Mouse (Mus musculus): ENCODE data around the gene Olfr1272. TPM values are rescaled to one million over a fixed set of nuclear protein-coding genes. Genes with fewer than 3 reads are reported as not detected.

Olfr1272 gene
- not detected in 2 replicates for polyA plus RNA-seq (2021; fragmentation: Nextera tagmentation)
- long read RNA-seq, experiment 1 = 0 reads
- long read RNA-seq, experiment 2 = 0 reads

GRCm38 (mm10) chr2:90292741-90293140, at the start of gene Olfr1272:
Gene Olfr1272 (minus strand): TSS chr2:90292841.

GRCm38 (mm10) chr2:90321900-90322299, 29.3 kb upstream of the Olfr1272 start, which contains the start of gene Gm13769:
Gene Gm13769 (plus strand): TSS chr2:90322200.

GRCm38 (mm10) chr2:90270932-90271331, 21.7 kb downstream of the Olfr1272 start, which contains the start of gene Olfr1271:
Gene Olfr1271 (minus strand): TSS chr2:90271032.

GRCm38 (mm10) chr2:90257492-90257891, 35.1 kb downstream of the Olfr1272 start, which contains the start of gene Olfr142:
Gene Olfr142 (minus strand): TSS chr2:90257592.

Other genes with a start within 250 kb of the Olfr1272 start
- gene Olfr140, start 229.2 kb downstream of the Olfr1272 start, polyA plus RNA-seq (2021; fragmentation: Nextera tagmentation) = not detected in 2 replicates
- not detected in 2 replicates for gene Olfr1269, start 171.4 kb downstream of the Olfr1272 start, polyA plus RNA-seq (2021; fragmentation: Nextera tagmentation)
- gene Olfr32, start 150.5 kb downstream of the Olfr1272 start, polyA plus RNA-seq (2021; fragmentation: Nextera tagmentation) = not detected in 2 replicates
- not detected in 2 replicates for gene Olfr1270, start 139.8 kb downstream of the Olfr1272 start, polyA plus RNA-seq (2021; fragmentation: Nextera tagmentation)
- not detected in 2 replicates for gene Olfr1506, start 68.3 kb downstream of the Olfr1272 start, polyA plus RNA-seq (2021; fragmentation: Nextera tagmentation)
- gene Olfr142, start 35.2 kb downstream of the Olfr1272 start, polyA plus RNA-seq (2021; fragmentation: Nextera tagmentation) = not detected in 2 replicates
- not detected in 2 replicates for gene Olfr1271, start 21.8 kb downstream of the Olfr1272 start, polyA plus RNA-seq (2021; fragmentation: Nextera tagmentation)
- not detected in 2 replicates for gene Gm13769, start 29.4 kb upstream of the Olfr1272 start, polyA plus RNA-seq (2021; fragmentation: Nextera tagmentation)
- not detected in 2 replicates for gene Olfr1274-ps, start 105.8 kb upstream of the Olfr1272 start, polyA plus RNA-seq (2021; fragmentation: Nextera tagmentation)